Mouse (Mus musculus) right cerebral cortex, postnatal 36 days (tissue): ENCODE data around the gene Gbp8.
"Not testable (repeated sequence)": the region's sequence is repeated elsewhere in the genome, so short reads cannot be mapped to it uniquely, and the experiment has no call there.

Experiments used
- DNase-seq, 2 experiments: peaks; one replicate each; pipeline ENCODE4 v3.0.0; 2022; ENCODE audit warnings: low spot score in 2 of 2, mixed read lengths in 1 of 2

The Gbp8 gene

GRCm38 (mm10) chr5:105055279-105055678, 84.1 kb downstream of the Gbp8 start:
- DNase-seq, result no peak

- not testable (repeated sequence) for DNase-seq
These were observed 85.7 kb downstream of the Gbp8 start for GRCm38 (mm10) chr5:105053471-105054169.

- no peak for DNase-seq
These were observed 107.0 kb downstream of the Gbp8 start for GRCm38 (mm10) chr5:105032362-105032761.

GRCm38 (mm10) chr5:105012551-105012950, 126.8 kb downstream of the Gbp8 start:
- DNase-seq, result no peak

GRCm38 (mm10) chr5:105011570-105011969, 127.8 kb downstream of the Gbp8 start:
- no peak for DNase-seq

GRCm38 (mm10) chr5:105010376-105010775, 129.0 kb downstream of the Gbp8 start:
- no peak for DNase-seq

GRCm38 (mm10) chr5:104989411-104989810, 149.9 kb downstream of the Gbp8 start:
- DNase-seq, result no peak

GRCm38 (mm10) chr5:104988000-104988399, 151.3 kb downstream of the Gbp8 start:
- no peak for DNase-seq

GRCm38 (mm10) chr5:104986706-104987105, 152.6 kb downstream of the Gbp8 start:
- DNase-seq, result no peak

- no peak for DNase-seq
These were observed 156.8 kb downstream of the Gbp8 start, which contains the start of gene Abcg3 for GRCm38 (mm10) chr5:104982535-104982934. Abcg3 (minus strand) TSS chr5:104982718.

GRCm38 (mm10) chr5:104979040-104979513, 160.3 kb downstream of the Gbp8 start:
- no peak for DNase-seq
